Mouse (Mus musculus) limb, embryonic 11.5 days (tissue): ENCODE data around the gene Pepd. TPM values are rescaled to one million over a fixed set of nuclear protein-coding genes. Genes with fewer than 3 reads are reported as not detected.

Experiments
- ATAC-seq: fragments of 200-750 bp; cut with Nextera tagmentation; 2 replicates; pipeline ENCODE4 v1.8.0; 2017; ENCODE audit warnings: low read depth; ENCODE audit not compliant: insufficient number of reproducible peaks, low FRiP score, low TSS enrichment
- DNase-seq: peaks from one replicate; pipeline ENCODE4 v3.0.0-alpha.2; 2015; ENCODE audit warnings: low spot score
- H3K27ac ChIP-seq: fragments of 300-500 bp; sonication (generic); replicated peaks from 2 replicates; pipeline ENCODE4 v1.5.1; 2014; ENCODE audit warnings: low read depth, mild to moderate bottlenecking, low read length
- H3K27me3 ChIP-seq: fragments of 300-500 bp; sonication (generic); 2 replicates; pipeline ENCODE4 v1.6.1; 2014; ENCODE audit warnings: mild to moderate bottlenecking, low read length, mixed read lengths; ENCODE audit not compliant: control insufficient read depth, insufficient read depth
- H3K36me3 ChIP-seq: fragments of 300-500 bp; sonication (generic); 2 replicates; pipeline ENCODE4 v1.6.1; 2014; ENCODE audit warnings: mild to moderate bottlenecking, low read length, moderate library complexity, mixed read lengths; ENCODE audit not compliant: control insufficient read depth, insufficient read depth
- H3K4me1 ChIP-seq: fragments of 300-500 bp; sonication (generic); 2 replicates; pipeline ENCODE4 v1.6.1; 2014; ENCODE audit warnings: low read length, mixed read lengths; ENCODE audit not compliant: control insufficient read depth, insufficient read depth
- H3K4me2 ChIP-seq: fragments of 300-500 bp; sonication (generic); 2 replicates; pipeline ENCODE4 v1.6.1; 2014; ENCODE audit warnings: low read depth, mild to moderate bottlenecking, moderate library complexity; ENCODE audit not compliant: severe bottlenecking
- H3K4me3 ChIP-seq: fragments of 300-500 bp; sonication (generic); 2 replicates; pipeline ENCODE4 v1.5.1; 2014; ENCODE audit warnings: low read depth, low read length
- H3K9ac ChIP-seq: fragments of 300-500 bp; sonication (generic); 2 replicates; pipeline ENCODE4 v1.6.1; 2014; ENCODE audit warnings: mild to moderate bottlenecking, low read length
- H3K9me3 ChIP-seq: fragments of 300-500 bp; sonication (generic); 2 replicates; pipeline ENCODE4 v1.6.1; 2016; ENCODE audit warnings: low read length; ENCODE audit not compliant: control insufficient read depth
- WGBS: fragments of 180-500 bp; shearing (Covaris S2); extraction: QIAGEN DNeasy Blood & Tissue Kit; methylation state at CpG from one replicate; pipeline ENCODE4 v1.1.7; 2014; 5-methylcytosine and 5-hydroxymethylcytosine counted together
- polyA plus RNA-seq: library from polyadenylated mRNA; unstranded; fragments of >200 nt; fragmentation: Nextera tagmentation; extraction: Ambion mirVana; gene quantifications from 2 replicates; pipeline ENCODE4 v1.2.1, GENCODE M21; 2014

Pepd gene
- polyA plus RNA-seq, 1 experiment from 2014 or later, result 68.6 TPM

GRCm38 (mm10) chr7:35059467-35059866 lies 147.3 kb downstream of the Pepd start:
- no peaks in the 10 kb centered on the region for H3K9me3 ChIP-seq
- WGBS, result 69% methylated on average over 5 of the region's 5 CpGs
- no peak overlapping the region for H3K9ac ChIP-seq

GRCm38 (mm10) chr7:35064286-35065258 lies 152.4 kb downstream of the Pepd start:
- WGBS, result 88% methylated on average over 14 of the region's 14 CpGs
- ATAC-seq, result no peak
- Histone ChIP-seq H3K27ac (no peak overlapping the region), H3K9ac (no peak overlapping the region), H3K4me3 (no peak overlapping the region), H3K9me3 (no peaks in the 10 kb centered on the region), H3K4me2 (no peak overlapping the region), H3K4me1 (no peaks in the 10 kb centered on the region), H3K36me3 (no peaks in the 10 kb centered on the region), H3K27me3 (no peaks in the 10 kb centered on the region)
- DNase-seq, result no peak

More at GRCm38 (mm10) chr7:35059467-35059866, 147.3 kb downstream of the Pepd start:
- H3K4me2 ChIP-seq, result no peak overlapping the region
- no peaks in the 10 kb centered on the region for H3K27me3 ChIP-seq
- no peaks in the 10 kb centered on the region for H3K36me3 ChIP-seq
- 0 out of 2 replicates have a peak, but pooled peaks cover 4% of the 10 kb centered on the region for H3K4me1 ChIP-seq
- no peak overlapping the region for H3K4me3 ChIP-seq
- no peak overlapping the region for H3K27ac ChIP-seq
- DNase-seq (no peak), ATAC-seq (no peak)

GRCm38 (mm10) chr7:35065958-35066357 lies 153.8 kb downstream of the Pepd start:
- no peak overlapping the region for H3K4me3 ChIP-seq
- H3K9ac ChIP-seq, result no peak overlapping the region
- H3K36me3 ChIP-seq, result no peaks in the 10 kb centered on the region
- no peaks in the 10 kb centered on the region for H3K9me3 ChIP-seq
- ATAC-seq (no peak), DNase-seq (no peak)
- no peak overlapping the region for H3K4me2 ChIP-seq
- no peaks in the 10 kb centered on the region for H3K27me3 ChIP-seq
- 51% methylated on average over 3 of the region's 3 CpGs for WGBS
- no peaks in the 10 kb centered on the region for H3K4me1 ChIP-seq
- no peak overlapping the region for H3K27ac ChIP-seq

GRCm38 (mm10) chr7:35066640-35067212 lies 154.5 kb downstream of the Pepd start:
- H3K36me3 ChIP-seq, result no peaks in the 10 kb centered on the region
- H3K4me1 ChIP-seq, result no peaks in the 10 kb centered on the region
- H3K27me3 ChIP-seq, result no peaks in the 10 kb centered on the region
- H3K4me3 ChIP-seq, result no peak overlapping the region
- no peak overlapping the region for H3K4me2 ChIP-seq
- 86% methylated on average over 8 of the region's 8 CpGs for WGBS
- ATAC-seq, result no peak
- no peak overlapping the region for H3K27ac ChIP-seq
- H3K9ac ChIP-seq, result no peak overlapping the region
- no peak for DNase-seq
- H3K9me3 ChIP-seq, result no peaks in the 10 kb centered on the region

GRCm38 (mm10) chr7:35076645-35077044 lies 164.5 kb downstream of the Pepd start:
- WGBS, result 49% methylated on average over 5 of the region's 5 CpGs
- no peaks in the 10 kb centered on the region for H3K9me3 ChIP-seq
- H3K36me3 ChIP-seq, result no peaks in the 10 kb centered on the region
- no peak overlapping the region for H3K9ac ChIP-seq
- no peak overlapping the region for H3K27ac ChIP-seq
- no peak overlapping the region for H3K4me3 ChIP-seq
- no peak overlapping the region for H3K4me2 ChIP-seq
- H3K27me3 ChIP-seq, result no peaks in the 10 kb centered on the region
- ATAC-seq (no peak), DNase-seq (no peak)
- peaks cover 7% of the 10 kb centered on the region; the same call in 1 of the 2 replicates for H3K4me1 ChIP-seq

DNA sequence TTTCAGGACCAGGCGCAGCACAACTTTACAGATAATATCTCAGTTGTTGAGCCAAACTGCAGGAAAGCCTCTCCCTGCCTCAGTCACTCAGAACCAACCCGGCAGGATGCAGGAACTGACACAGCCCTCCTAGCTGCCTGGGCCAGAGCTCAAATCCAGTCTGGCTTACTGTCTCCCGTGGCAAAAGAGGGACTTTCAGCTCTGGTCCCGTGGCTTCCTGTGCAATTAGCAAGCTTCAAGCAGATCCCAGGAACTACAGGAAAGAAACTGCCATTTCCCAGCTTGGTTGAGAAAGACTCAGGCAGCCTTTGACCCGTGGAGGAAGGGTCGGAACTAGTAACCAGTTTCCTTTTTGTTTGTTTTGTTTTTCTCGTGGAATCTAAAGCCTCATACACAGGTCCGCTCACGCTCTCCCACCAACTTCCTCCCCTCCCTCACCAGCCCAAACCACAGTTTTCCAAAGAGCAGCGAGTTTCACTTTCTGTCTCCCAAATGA lies 168.7 kb downstream of the Pepd start:
- Histone ChIP-seq H3K4me1 (peaks cover 7% of the 10 kb centered on the region), H3K27me3 (no peaks in the 10 kb centered on the region), H3K27ac (no peak overlapping the region), H3K36me3 (no peaks in the 10 kb centered on the region), H3K9me3 (no peaks in the 10 kb centered on the region), H3K4me2 (0 out of 2 replicates have a peak overlapping the region, but pooled peaks have one; percentile 10), H3K9ac (no peak overlapping the region), H3K4me3 (no peak overlapping the region)
- DNase-seq (peak; percentile 40), ATAC-seq (no peak)
- WGBS, result 31% methylated on average over 10 of the region's 10 CpGs

- Histone ChIP-seq H3K27me3 (no peaks in the 10 kb centered on the region), H3K4me1 (peaks cover 11% of the 10 kb centered on the region), H3K9me3 (no peaks in the 10 kb centered on the region), H3K4me3 (no peak overlapping the region), H3K27ac (no peak overlapping the region), H3K36me3 (no peaks in the 10 kb centered on the region), H3K9ac (no peak overlapping the region), H3K4me2 (no peak overlapping the region)
- WGBS, result 86% methylated on average over 9 of the region's 9 CpGs
- DNase-seq (no peak), ATAC-seq (no peak)
These were observed 169.4 kb downstream of the Pepd start for GRCm38 (mm10) chr7:35081406-35082104.
